Mouse (Mus musculus): ENCODE data around the gene Rexo4. TPM values are rescaled to one million over a fixed set of nuclear protein-coding genes. Genes with fewer than 3 reads are reported as not detected.
A peak's percentile ranks its signal among the peaks of the same experiment; 100 is the strongest.

Rexo4 gene
- polyA plus RNA-seq, 1 experiment = 19.2 TPM

GRCm38 (mm10) chr2:26910124-26910993 lies 53.8 kb downstream of the Rexo4 start, which contains the start of the genes Med22 and Rpl7a:
TSS of gene Med22 (minus strand) at chr2:26910677.
TSS of gene Rpl7a (plus strand) at chr2:26910764.
- 1% methylated on average over 74 of the region's 74 CpGs for WGBS
- Histone ChIP-seq H3K27me3 (replicated peaks; ENCODE audit: control insufficient read depth, insufficient read depth, low read length) (no peaks in the 10 kb centered on the region), H3K4me3 (ENCODE audit: insufficient read depth, low read depth, low read length) (peak within 1 kb of the TSS; percentile 96), H3K36me3 (ENCODE audit: control insufficient read depth, insufficient read depth, low read length) (peaks cover 4% of the 10 kb centered on the region; the same call in 1 of the 2 replicates), H3K4me1 (ENCODE audit: control insufficient read depth, insufficient read depth, low read length) (peaks cover 9% of the 10 kb centered on the region; the same call in 1 of the 2 replicates), H3K27ac (ENCODE audit: insufficient read depth, low read depth, low read length) (peak within 1 kb of the TSS; percentile 78)
- TF ChIP-seq CTCF (conservative IDR thresholded peaks at IDR 0.05; ENCODE audit: insufficient read depth, insufficient read length, low read depth, low read length) (no peak), POLR2A (IDR thresholded peaks at IDR 0.05; ENCODE audit: low read depth, low read length) (peak; percentile 82)
- DNase-seq = peak; percentile 100

DNA sequence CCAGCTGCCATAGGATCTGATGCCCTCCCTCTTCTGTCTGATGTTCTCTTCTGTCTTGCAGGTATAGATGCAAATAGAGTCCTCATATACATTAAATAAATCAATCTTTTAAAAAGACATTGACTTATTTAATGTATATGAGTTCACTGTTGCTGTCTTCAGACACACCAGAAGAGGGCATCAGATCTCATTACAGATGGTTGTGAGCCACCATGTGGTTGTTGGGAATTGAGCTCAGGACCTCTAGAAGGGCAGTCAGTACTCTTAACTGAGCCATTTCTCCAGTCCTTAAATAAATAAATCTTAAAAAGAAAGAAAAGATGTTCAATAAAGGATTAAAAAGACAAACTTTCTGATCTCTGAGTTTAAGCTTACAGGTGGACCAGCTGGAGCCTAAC lies 54.8 kb downstream of the Rexo4 start:
- TF ChIP-seq POLR2A (IDR thresholded peaks at IDR 0.05; ENCODE audit: low read depth, low read length) = no peak
- no peak for TF ChIP-seq CTCF (conservative IDR thresholded peaks at IDR 0.05; ENCODE audit: insufficient read depth, insufficient read length, low read depth, low read length)
- Histone ChIP-seq H3K4me3 (ENCODE audit: insufficient read depth, low read depth, low read length) (peak overlapping the region; percentile 82), H3K4me1 (ENCODE audit: control insufficient read depth, insufficient read depth, low read length) (peaks cover 6% of the 10 kb centered on the region; the same call in 1 of the 2 replicates), H3K27ac (ENCODE audit: insufficient read depth, low read depth, low read length) (peak overlapping the region; percentile 77), H3K36me3 (ENCODE audit: control insufficient read depth, insufficient read depth, low read length) (peaks cover 4% of the 10 kb centered on the region; the same call in 1 of the 2 replicates), H3K27me3 (replicated peaks; ENCODE audit: control insufficient read depth, insufficient read depth, low read length) (no peaks in the 10 kb centered on the region)
- no peak for DNase-seq

DNA sequence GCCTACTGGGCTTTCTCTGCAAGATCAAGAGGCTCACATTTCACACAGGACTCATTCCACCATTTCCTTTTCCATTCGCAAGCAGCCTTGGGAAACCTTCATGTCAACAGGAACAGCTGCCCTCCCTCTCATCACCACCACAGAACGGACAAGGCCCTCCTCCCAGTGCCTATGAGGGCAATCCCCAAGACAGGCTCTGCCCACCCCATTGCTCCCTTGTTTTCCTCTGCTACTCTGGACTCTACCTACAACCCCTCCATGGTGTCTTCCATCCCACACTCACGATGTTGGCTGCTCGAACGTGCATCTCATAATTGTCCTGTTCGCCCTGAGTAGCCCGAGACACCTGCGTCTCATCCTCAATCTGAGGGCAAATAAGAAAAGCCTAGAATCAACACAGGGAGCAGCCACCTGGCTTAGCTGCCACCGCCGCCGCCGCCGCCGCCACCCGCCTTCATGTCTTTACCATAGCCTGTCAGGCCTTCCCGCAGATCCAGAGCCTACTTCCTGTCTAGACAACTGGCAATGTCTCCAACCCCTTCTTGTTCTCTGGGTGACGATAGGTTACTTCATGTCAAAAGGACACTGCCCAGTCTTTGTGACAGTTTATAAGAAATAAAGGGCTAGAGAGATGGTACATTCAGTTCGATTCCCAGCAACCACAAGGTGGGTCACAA lies 55.3 kb downstream of the Rexo4 start:
- WGBS = 72% methylated on average over 18 of the region's 18 CpGs
- Histone ChIP-seq H3K27ac (ENCODE audit: insufficient read depth, low read depth, low read length) (no peak overlapping the region), H3K36me3 (ENCODE audit: control insufficient read depth, insufficient read depth, low read length) (peaks cover 4% of the 10 kb centered on the region; the same call in 1 of the 2 replicates), H3K27me3 (replicated peaks; ENCODE audit: control insufficient read depth, insufficient read depth, low read length) (no peaks in the 10 kb centered on the region), H3K4me1 (ENCODE audit: control insufficient read depth, insufficient read depth, low read length) (peaks cover 8% of the 10 kb centered on the region), H3K4me3 (ENCODE audit: insufficient read depth, low read depth, low read length) (no peak overlapping the region)
- TF ChIP-seq CTCF (conservative IDR thresholded peaks at IDR 0.05; ENCODE audit: insufficient read depth, insufficient read length, low read depth, low read length) (no peak), POLR2A (IDR thresholded peaks at IDR 0.05; ENCODE audit: low read depth, low read length) (no peak)
- DNase-seq = no peak

DNA sequence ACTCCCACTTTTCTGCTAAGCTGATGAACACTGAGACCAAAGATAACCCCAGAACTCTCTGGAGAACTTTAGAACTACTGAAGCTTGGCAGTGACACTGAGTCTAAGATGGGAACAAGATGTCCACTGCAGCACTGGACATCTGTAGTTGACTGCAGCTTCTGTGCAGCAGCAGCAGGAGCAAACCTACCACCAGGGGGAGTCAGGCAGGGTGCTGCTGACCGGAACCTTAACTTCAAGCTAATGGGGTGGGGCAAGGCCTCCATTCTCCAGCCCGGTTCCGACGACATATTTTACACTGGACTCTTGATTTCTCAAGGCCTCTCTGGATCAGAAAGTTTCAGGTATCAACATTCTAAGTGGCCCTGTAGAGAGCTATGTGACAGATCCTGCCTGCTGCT lies 57.1 kb downstream of the Rexo4 start:
- TF ChIP-seq CTCF (conservative IDR thresholded peaks at IDR 0.05; ENCODE audit: insufficient read depth, insufficient read length, low read depth, low read length) = peak; percentile 87
- no peak for TF ChIP-seq POLR2A (IDR thresholded peaks at IDR 0.05; ENCODE audit: low read depth, low read length)
- WGBS = 8% methylated on average over 4 of the region's 4 CpGs
- Histone ChIP-seq H3K27me3 (replicated peaks; ENCODE audit: control insufficient read depth, insufficient read depth, low read length) (no peaks in the 10 kb centered on the region), H3K4me3 (ENCODE audit: insufficient read depth, low read depth, low read length) (no peak overlapping the region), H3K36me3 (ENCODE audit: control insufficient read depth, insufficient read depth, low read length) (no peaks in the 10 kb centered on the region), H3K4me1 (ENCODE audit: control insufficient read depth, insufficient read depth, low read length) (peaks cover 14% of the 10 kb centered on the region), H3K27ac (ENCODE audit: insufficient read depth, low read depth, low read length) (no peak overlapping the region)
- peak; percentile 71 for DNase-seq

DNA sequence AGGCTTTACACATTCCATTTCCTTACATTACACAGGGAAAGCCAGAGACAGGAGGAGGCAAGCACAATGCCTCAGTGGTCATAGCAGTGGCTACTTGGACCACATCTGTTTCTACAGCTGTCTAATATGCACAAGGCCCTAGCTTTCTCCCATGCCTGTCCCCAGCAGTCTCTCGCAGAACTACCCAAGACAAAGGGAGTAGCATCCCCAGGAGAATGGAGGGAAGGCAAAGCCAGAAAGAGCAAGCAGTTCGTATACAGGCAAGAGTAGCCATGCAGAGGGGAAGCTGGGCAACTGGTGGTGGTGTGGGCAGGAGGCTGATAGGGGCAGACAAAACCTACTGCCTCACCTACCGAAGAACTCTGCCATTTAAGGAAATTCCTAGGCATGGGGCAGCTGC lies 57.8 kb downstream of the Rexo4 start:
- 94% methylated on average over 3 of the region's 3 CpGs for WGBS
- H3K36me3 ChIP-seq (ENCODE audit: control insufficient read depth, insufficient read depth, low read length) = no peaks in the 10 kb centered on the region
- TF ChIP-seq CTCF (conservative IDR thresholded peaks at IDR 0.05; ENCODE audit: insufficient read depth, insufficient read length, low read depth, low read length) = no peak
- TF ChIP-seq POLR2A (IDR thresholded peaks at IDR 0.05; ENCODE audit: low read depth, low read length) = no peak
- DNase-seq = no peak
- H3K27ac ChIP-seq (ENCODE audit: insufficient read depth, low read depth, low read length) = no peak overlapping the region
- peaks cover 20% of the 10 kb centered on the region for H3K4me1 ChIP-seq (ENCODE audit: control insufficient read depth, insufficient read depth, low read length)
- H3K4me3 ChIP-seq (ENCODE audit: insufficient read depth, low read depth, low read length) = no peak overlapping the region
- H3K27me3 ChIP-seq (replicated peaks; ENCODE audit: control insufficient read depth, insufficient read depth, low read length) = no peaks in the 10 kb centered on the region

GRCm38 (mm10) chr2:26905936-26906335 lies 58.2 kb downstream of the Rexo4 start:
- no peak overlapping the region for H3K27ac ChIP-seq (ENCODE audit: insufficient read depth, low read depth, low read length)
- no peaks in the 10 kb centered on the region for H3K27me3 ChIP-seq (replicated peaks; ENCODE audit: control insufficient read depth, insufficient read depth, low read length)
- no peak overlapping the region for H3K4me3 ChIP-seq (ENCODE audit: insufficient read depth, low read depth, low read length)
- TF ChIP-seq CTCF (conservative IDR thresholded peaks at IDR 0.05; ENCODE audit: insufficient read depth, insufficient read length, low read depth, low read length) (no peak), POLR2A (IDR thresholded peaks at IDR 0.05; ENCODE audit: low read depth, low read length) (no peak)
- WGBS = 89% methylated on average over 2 of the region's 2 CpGs
- peaks cover 20% of the 10 kb centered on the region for H3K4me1 ChIP-seq (ENCODE audit: control insufficient read depth, insufficient read depth, low read length)
- H3K36me3 ChIP-seq (ENCODE audit: control insufficient read depth, insufficient read depth, low read length) = no peaks in the 10 kb centered on the region
- no peak for DNase-seq

Other genes starting within 250 kb of the Rexo4 start
- not detected in 2 replicates for gene Abo, start 99.4 kb downstream of the Rexo4 start, polyA plus RNA-seq (2012; rRNA removed)
- 6.4 and 7.0 TPM in 2 replicates for gene Surf6, start 61.5 kb downstream of the Rexo4 start, polyA plus RNA-seq (2012; rRNA removed)
- 39.5 and 42.6 TPM in 2 replicates for gene Med22, start 53.7 kb downstream of the Rexo4 start, polyA plus RNA-seq (2012; rRNA removed)
- 805 and 948 TPM in 2 replicates for gene Rpl7a, start 53.6 kb downstream of the Rexo4 start, polyA plus RNA-seq (2012; rRNA removed)
- gene Surf2, start 48.0 kb downstream of the Rexo4 start, polyA plus RNA-seq (2012; rRNA removed) = 30.0 and 31.4 TPM in 2 replicates
- gene Surf1, start 47.9 kb downstream of the Rexo4 start, polyA plus RNA-seq (2012; rRNA removed) = 61.0 and 85.2 TPM in 2 replicates
- 198 and 270 TPM in 2 replicates for gene Surf4, start 30.5 kb downstream of the Rexo4 start, polyA plus RNA-seq (2012; rRNA removed)
- 0.16 TPM in 2 replicates for gene Stkld1, start 30.3 kb downstream of the Rexo4 start, polyA plus RNA-seq (2012; rRNA removed)
- 0.77 and 0.94 TPM in 2 replicates for gene Adamts13, start 9.0 kb upstream of the Rexo4 start, polyA plus RNA-seq (2012; rRNA removed)
- gene Cacfd1, start 45.5 kb upstream of the Rexo4 start, polyA plus RNA-seq (2012; rRNA removed) = 70.2 and 72.7 TPM in 2 replicates
- gene Slc2a6, start 63.6 kb upstream of the Rexo4 start, polyA plus RNA-seq (2012; rRNA removed) = 1.5 and 1.8 TPM in 2 replicates
- 0.09 and 0.16 TPM in 2 replicates for gene Mymk, start 107.8 kb upstream of the Rexo4 start, polyA plus RNA-seq (2012; rRNA removed)
- gene Adamtsl2, start 115.0 kb upstream of the Rexo4 start, polyA plus RNA-seq (2012; rRNA removed) = 21.7 and 25.7 TPM in 2 replicates
- gene Fam163b, start 178.1 kb upstream of the Rexo4 start, polyA plus RNA-seq (2012; rRNA removed) = 0.38 and 0.42 TPM in 2 replicates
- 3.1 and 10.1 TPM in 2 replicates for gene Dbh, start 200.8 kb upstream of the Rexo4 start, polyA plus RNA-seq (2012; rRNA removed)